Mouse (Mus musculus) forebrain, embryonic 16.5 days (tissue): Measurements from ENCODE around the gene Nr1h2. TPM values are rescaled to one million over a fixed set of nuclear protein-coding genes. Genes with fewer than 3 reads are reported as not detected.

ENCODE experiments used
- ATAC-seq: fragments of 200-750 bp; cut with Nextera tagmentation; 2 replicates; pipeline ENCODE4 v1.8.0; 2017; ENCODE audit warnings: mild to moderate bottlenecking, moderate library complexity
- H3K27ac ChIP-seq: fragments of 300-500 bp; sonication (generic); 2 replicates; pipeline ENCODE4 v1.5.1; 2014; ENCODE audit warnings: low read length, control low read depth
- H3K27me3 ChIP-seq: fragments of 300-500 bp; sonication (generic); replicated peaks from 2 replicates; pipeline ENCODE4 v1.6.1; 2014; ENCODE audit warnings: low read length; ENCODE audit not compliant: control insufficient read depth, insufficient read depth
- H3K36me3 ChIP-seq: fragments of 300-500 bp; sonication (generic); 2 replicates; pipeline ENCODE4 v1.6.1; 2014; ENCODE audit not compliant: control insufficient read depth, insufficient read depth
- H3K4me1 ChIP-seq: fragments of 300-500 bp; sonication (generic); replicated peaks from 2 replicates; pipeline ENCODE4 v1.6.1; 2014; ENCODE audit warnings: low read length; ENCODE audit not compliant: control insufficient read depth, insufficient read depth
- H3K4me2 ChIP-seq: fragments of 300-500 bp; sonication (generic); 2 replicates; pipeline ENCODE4 v1.6.1; 2014; ENCODE audit warnings: mild to moderate bottlenecking, low read length, control low read depth
- H3K4me3 ChIP-seq: fragments of 300-500 bp; sonication (generic); replicated peaks from 2 replicates; pipeline ENCODE4 v1.5.1; 2014; ENCODE audit warnings: mild to moderate bottlenecking, low read length, control low read depth
- H3K9ac ChIP-seq: fragments of 300-500 bp; sonication (generic); replicated peaks from 2 replicates; pipeline ENCODE4 v1.6.1; 2014; ENCODE audit warnings: low read depth, low read length, control low read depth
- H3K9me3 ChIP-seq: fragments of 300-500 bp; sonication (generic); 2 replicates; pipeline ENCODE4 v1.6.1; 2016; ENCODE audit warnings: low read length; ENCODE audit not compliant: control insufficient read depth
- WGBS: fragments of 180-500 bp; shearing (Covaris S2); extraction: QIAGEN DNeasy Blood & Tissue Kit; methylation state at CpG from one replicate; pipeline ENCODE4 v1.1.7; 2014; 5-methylcytosine and 5-hydroxymethylcytosine counted together
- polyA plus RNA-seq: library from polyadenylated mRNA; unstranded; fragments of >200 nt; fragmentation: Nextera tagmentation; extraction: Ambion mirVana; gene quantifications from 2 replicates; pipeline ENCODE4 v1.2.1, GENCODE M21; 2015

Gene Nr1h2
- polyA plus RNA-seq, 1 experiment from 2014 or later, result 69.8 TPM

DNA sequence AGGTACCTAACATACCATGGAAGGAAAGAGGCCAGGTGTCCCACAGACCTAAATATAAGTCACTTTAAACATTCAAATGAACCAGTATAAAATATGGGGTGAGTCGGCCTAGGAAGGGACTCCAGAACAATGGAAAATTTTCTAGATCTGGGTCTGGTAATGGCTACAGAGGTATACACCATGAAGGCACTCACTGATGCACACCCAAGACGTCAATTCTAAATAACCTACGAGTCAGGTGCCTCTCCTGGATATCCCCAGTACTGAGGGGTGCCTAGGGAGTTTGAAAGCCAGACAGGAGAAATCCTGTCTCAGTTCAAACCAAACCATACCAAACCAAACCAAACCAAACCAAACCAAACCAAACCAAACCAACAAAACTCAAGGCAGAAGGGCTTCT is 23.2 kb downstream of the Nr1h2 start:
- no peaks in the 10 kb centered on the region for H3K9me3 ChIP-seq
- H3K4me2 ChIP-seq, result no peak overlapping the region
- no peak overlapping the region for H3K27ac ChIP-seq
- H3K27me3 ChIP-seq, result no peaks in the 10 kb centered on the region
- no peak for ATAC-seq
- no peak overlapping the region for H3K4me3 ChIP-seq
- H3K4me1 ChIP-seq, result peaks cover 7% of the 10 kb centered on the region
- H3K36me3 ChIP-seq, result no peaks in the 10 kb centered on the region
- no peak overlapping the region for H3K9ac ChIP-seq
- WGBS, result 71% methylated on average over 3 of the region's 3 CpGs

DNA sequence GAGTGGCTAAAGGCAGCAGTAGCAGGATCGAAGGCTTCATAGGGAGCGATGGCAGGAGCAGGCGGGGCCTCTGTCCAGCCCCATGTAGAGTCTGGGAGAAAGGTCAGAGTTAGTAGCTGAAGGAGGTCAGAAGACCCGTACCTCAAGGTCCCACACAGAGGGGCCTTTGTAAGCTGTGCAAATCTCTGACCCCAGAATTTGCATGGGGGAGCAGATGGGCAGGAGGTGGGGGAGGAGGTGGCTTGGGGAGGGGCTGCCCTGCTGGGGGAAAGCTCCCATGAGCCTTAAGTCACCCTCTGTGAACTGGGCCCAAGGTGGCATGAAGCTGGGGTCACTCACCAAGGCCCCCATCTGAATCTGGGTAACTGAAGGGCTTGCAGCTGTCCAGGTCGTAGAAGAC is 24.2 kb downstream of the Nr1h2 start:
- Histone ChIP-seq H3K36me3 (no peaks in the 10 kb centered on the region), H3K27ac (no peak overlapping the region), H3K27me3 (no peaks in the 10 kb centered on the region), H3K9me3 (no peaks in the 10 kb centered on the region), H3K9ac (no peak overlapping the region), H3K4me1 (peaks cover 12% of the 10 kb centered on the region), H3K4me2 (no peak overlapping the region), H3K4me3 (no peak overlapping the region)
- 77% methylated on average over 5 of the region's 5 CpGs for WGBS
- no peak for ATAC-seq

DNA sequence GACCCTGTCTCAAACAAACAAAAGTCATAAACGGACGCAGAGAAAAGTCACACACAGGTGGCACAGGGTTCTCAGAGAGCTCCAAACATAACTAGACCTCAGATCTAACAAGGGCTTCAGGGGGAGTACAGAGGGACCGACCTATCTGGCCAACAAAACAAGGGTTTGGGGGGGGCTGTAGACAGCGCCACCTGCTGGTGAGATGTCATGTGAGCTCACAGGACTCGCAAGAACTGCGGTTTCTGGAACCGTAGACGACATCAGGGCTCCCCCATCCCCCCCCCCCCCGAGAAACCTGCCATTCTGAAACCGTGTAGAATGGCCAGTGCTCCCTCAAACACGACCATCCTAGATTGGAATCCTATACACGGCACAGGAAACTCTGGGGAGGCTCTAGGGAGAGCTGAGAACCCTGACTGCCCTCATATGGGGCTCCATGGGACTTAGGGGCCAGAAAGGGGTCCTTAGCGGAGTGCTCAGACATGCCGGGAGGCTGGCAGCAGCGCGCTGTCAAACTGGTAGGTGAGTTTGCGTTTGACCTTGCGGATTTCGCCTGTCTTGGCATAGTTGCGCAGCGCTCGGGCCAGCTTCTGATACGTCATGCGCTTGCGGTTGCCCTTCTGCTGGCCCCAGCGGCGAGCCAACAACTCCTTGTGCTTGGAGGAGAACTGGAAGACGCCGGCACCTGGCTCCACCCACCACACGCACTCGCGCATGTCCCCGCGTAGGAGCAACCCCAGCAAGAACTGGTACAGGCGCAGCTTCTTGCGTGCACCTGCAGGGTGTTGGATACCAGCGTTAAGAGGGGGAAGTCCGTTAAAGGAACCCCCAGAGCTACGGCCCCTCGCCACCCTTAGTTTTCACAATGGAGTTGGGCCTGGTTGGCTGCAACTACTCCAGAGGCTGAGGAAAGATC is 26.0 kb downstream of the Nr1h2 start:
- H3K27me3 ChIP-seq, result 0 out of 2 replicates have a peak, but pooled peaks cover 8% of the 10 kb centered on the region
- H3K4me1 ChIP-seq, result peaks cover 12% of the 10 kb centered on the region
- WGBS, result 4% methylated on average over 40 of the region's 40 CpGs

DNA sequence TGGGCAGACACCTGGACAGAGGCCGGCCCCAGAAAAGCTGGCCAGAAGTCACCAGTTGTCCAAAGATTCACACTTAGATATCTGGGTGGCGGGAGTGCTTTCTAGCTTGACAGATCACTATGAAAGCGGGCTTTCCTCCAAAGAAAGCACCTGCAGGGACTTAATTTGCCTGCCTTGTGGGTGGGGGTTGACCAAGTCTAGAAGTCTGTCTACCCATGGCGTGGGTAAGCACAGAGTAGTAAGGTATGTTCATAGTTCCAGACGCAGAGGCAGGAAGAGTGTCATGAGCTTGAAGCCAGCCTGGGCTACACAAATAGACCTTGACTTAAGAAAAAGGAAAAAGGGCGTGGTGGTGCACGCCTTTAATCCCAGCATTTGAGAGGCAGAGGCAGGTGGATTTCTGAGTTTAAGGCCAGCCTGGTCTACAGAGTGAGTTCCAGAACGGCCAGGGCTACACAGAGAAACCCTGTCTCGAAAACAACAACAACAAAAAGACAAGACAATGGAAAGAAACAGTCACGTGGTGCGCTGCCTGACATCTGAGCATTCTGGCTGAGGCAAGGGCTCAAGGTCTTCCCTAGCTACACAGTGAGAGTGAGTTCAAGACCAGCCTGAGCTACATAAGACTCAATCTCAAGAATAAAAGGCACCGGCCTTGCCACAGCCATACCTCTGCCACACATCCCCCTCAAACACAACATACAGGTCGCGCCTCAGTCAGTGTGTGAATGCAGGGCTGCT is 27.2 kb downstream of the Nr1h2 start:
- Histone ChIP-seq H3K27me3 (peaks cover 12% of the 10 kb centered on the region; the same call in 1 of the 2 replicates), H3K4me2 (no peak overlapping the region), H3K4me3 (no peak overlapping the region), H3K4me1 (peaks cover 14% of the 10 kb centered on the region), H3K27ac (no peak overlapping the region), H3K9me3 (no peaks in the 10 kb centered on the region), H3K9ac (no peak overlapping the region), H3K36me3 (no peaks in the 10 kb centered on the region)
- 88% methylated on average over 14 of the region's 14 CpGs for WGBS
- ATAC-seq, result no peak

More for the DNA sequence above, 26.0 kb downstream of the Nr1h2 start:
- H3K4me2 ChIP-seq, result peak overlapping the region; percentile 81
- peak overlapping the region; percentile 52 for H3K9ac ChIP-seq
- no peaks in the 10 kb centered on the region for H3K36me3 ChIP-seq
- H3K9me3 ChIP-seq, result no peaks in the 10 kb centered on the region
- H3K27ac ChIP-seq, result no peak overlapping the region
- peak overlapping the region; percentile 44 for H3K4me3 ChIP-seq
- peak; percentile 47; the same call in 1 of the 2 replicates for ATAC-seq

DNA sequence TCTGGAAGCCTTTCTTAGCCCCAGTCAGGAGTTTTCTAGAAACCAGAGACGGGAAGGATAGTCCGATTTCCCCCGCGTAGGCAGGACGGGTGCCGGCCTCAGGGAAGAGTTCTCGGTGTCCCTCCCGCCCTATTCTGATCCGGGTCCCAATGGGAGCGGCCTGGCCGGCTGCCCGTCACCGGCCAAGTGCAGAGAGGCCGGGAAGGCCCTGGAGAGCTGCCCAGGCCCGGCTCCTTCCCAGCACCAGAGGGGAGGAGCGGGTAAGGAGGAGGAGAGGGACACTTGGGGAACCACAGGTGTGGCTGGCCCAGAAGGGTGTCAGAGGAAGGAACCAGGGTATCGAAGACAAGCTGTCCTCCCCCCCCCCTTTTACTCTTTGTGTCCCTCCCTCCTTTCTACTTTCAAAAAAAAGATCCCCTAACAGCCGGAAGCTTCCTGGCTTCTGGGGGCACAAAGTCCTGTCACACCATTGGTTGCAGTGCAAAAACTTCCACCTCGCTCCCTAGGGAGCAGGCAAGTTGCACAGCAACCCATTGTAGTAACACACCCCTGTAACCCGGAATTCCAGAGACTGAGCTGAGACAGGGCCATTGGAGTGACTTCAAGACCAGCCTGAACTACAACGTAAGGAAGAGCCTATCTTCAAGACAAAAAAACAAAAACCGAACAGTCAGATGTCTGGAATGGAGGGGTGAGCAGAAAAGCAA is 28.5 kb downstream of the Nr1h2 start:
- H3K4me1 ChIP-seq, result peaks cover 16% of the 10 kb centered on the region
- no peak overlapping the region for H3K27ac ChIP-seq
- ATAC-seq, result no peak
- H3K4me3 ChIP-seq, result no peak overlapping the region
- H3K27me3 ChIP-seq, result peaks cover 12% of the 10 kb centered on the region; the same call in 1 of the 2 replicates
- H3K9ac ChIP-seq, result no peak overlapping the region
- H3K4me2 ChIP-seq, result peak overlapping the region; percentile 23
- 12% methylated on average over 22 of the region's 22 CpGs for WGBS
- H3K36me3 ChIP-seq, result no peaks in the 10 kb centered on the region
- H3K9me3 ChIP-seq, result no peaks in the 10 kb centered on the region

DNA sequence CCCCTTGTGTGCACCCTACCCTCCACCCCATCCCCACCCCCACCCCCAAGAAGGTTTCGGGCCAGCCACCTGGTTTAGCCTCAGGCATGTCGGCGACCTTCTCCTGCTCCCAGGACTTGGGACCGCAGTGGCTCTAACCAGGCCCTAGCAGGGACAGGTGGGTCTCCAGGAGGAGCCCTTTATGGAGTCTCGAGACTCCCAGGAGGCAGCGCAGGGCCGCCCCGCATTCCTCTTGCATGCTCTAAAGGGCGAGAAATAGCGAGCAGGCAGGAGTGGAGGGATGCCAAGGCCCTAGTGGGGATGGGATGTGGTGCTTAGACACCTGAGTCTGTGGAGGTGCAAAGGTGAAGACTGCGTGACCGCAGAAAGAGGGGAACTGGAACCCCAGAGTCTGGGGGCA is 29.2 kb downstream of the Nr1h2 start, which contains the start of gene Mybpc2:
Mybpc2 (minus strand) TSS at position 155 of the 400 bp plus-strand sequence.
- Histone ChIP-seq H3K36me3 (no peaks in the 10 kb centered on the region), H3K27ac (no peak within 1 kb of the TSS), H3K4me2 (peak within 1 kb of the TSS; percentile 23), H3K4me3 (no peak within 1 kb of the TSS), H3K27me3 (peaks cover 12% of the 10 kb centered on the region; the same call in 1 of the 2 replicates), H3K9me3 (no peaks in the 10 kb centered on the region), H3K9ac (no peak within 1 kb of the TSS), H3K4me1 (peaks cover 16% of the 10 kb centered on the region)
- no peak for ATAC-seq
- whole genome bisulfite sequencing, result 34% methylated on average over 12 of the region's 12 CpGs

DNA sequence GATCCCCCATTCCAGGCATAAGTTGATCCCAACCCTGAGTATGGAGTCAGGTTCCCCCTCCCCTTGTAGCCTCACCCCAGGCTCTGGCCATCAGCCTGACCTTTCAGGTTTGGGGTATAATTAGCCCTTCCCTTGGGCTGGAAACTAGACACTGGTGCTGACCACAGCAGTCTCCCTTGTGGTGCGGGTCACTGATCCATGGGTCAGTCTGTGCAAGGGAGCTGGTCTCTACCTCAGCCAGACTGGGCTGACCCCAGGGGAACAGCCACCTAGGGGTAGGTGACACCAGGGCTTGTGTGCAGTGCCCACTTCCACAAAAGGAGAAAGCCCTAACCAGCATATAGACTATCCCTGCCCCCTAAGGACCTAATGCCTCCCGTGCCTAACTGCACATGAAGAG is 30.7 kb downstream of the Nr1h2 start:
- H3K27ac ChIP-seq, result no peak overlapping the region
- H3K4me3 ChIP-seq, result no peak overlapping the region
- H3K9ac ChIP-seq, result no peak overlapping the region
- H3K36me3 ChIP-seq, result no peaks in the 10 kb centered on the region
- no peak overlapping the region for H3K4me2 ChIP-seq
- WGBS, result 91% methylated on average over 2 of the region's 2 CpGs
- H3K9me3 ChIP-seq, result no peaks in the 10 kb centered on the region
- no peak for ATAC-seq
- H3K27me3 ChIP-seq, result peaks cover 14% of the 10 kb centered on the region; the same call in 1 of the 2 replicates
- peaks cover 13% of the 10 kb centered on the region for H3K4me1 ChIP-seq

DNA sequence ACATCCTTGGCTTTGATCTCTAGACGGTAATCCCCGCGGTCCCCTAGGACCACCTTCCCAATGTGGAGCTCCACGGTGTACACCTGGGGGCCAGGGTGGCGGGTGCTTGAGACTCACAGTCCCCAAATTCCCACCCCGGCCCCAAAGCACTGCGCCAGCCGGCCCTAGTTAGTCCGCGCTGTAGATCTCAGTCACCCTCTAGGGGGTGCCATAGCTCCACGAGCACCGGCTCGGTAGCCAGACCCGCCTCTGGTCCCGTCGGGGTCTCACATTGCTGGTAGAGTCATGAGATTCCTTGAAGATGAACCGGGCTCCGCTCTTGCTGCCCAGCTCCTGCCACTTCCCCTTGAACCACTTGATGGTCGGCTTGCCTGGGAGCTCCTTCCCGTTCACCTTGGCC is 32.0 kb downstream of the Nr1h2 start:
- Histone ChIP-seq H3K4me2 (peak overlapping the region; percentile 36), H3K9ac (0 out of 2 replicates have a peak overlapping the region, but pooled peaks have one; percentile 35), H3K27me3 (peaks cover 14% of the 10 kb centered on the region; the same call in 1 of the 2 replicates), H3K9me3 (no peaks in the 10 kb centered on the region), H3K27ac (no peak overlapping the region), H3K4me1 (peaks cover 9% of the 10 kb centered on the region), H3K36me3 (no peaks in the 10 kb centered on the region), H3K4me3 (0 out of 2 replicates have a peak overlapping the region, but pooled peaks have one; percentile 11)
- WGBS, result 3% methylated on average over 20 of the region's 20 CpGs
- ATAC-seq, result peak; percentile 71
